Mouse (Mus musculus): Measurements from ENCODE around the gene Grip1. TPM values are rescaled to one million over a fixed set of nuclear protein-coding genes. Genes with fewer than 3 reads are reported as not detected.

Grip1 gene
- polyA plus RNA-seq, 1 experiment from 2014 or later = 4.4 TPM

GRCm38 (mm10) chr10:120044237-120044636 lies 590.6 kb downstream of the Grip1 start:
- no peaks in the 10 kb centered on the region for H3K9me3 ChIP-seq

GRCm38 (mm10) chr10:120044714-120045234 lies 591.1 kb downstream of the Grip1 start:
- peaks cover 8% of the 10 kb centered on the region for H3K36me3 ChIP-seq
- no peak overlapping the region for H3K4me3 ChIP-seq
- no peaks in the 10 kb centered on the region for H3K9me3 ChIP-seq
- no peak for DNase-seq (ENCODE audit: low spot score)
- H3K27ac ChIP-seq = no peak overlapping the region
- 76% methylated on average over 2 of the region's 2 CpGs for WGBS
- H3K4me1 ChIP-seq = 0 out of 2 replicates have a peak, but pooled peaks cover 4% of the 10 kb centered on the region
- H3K27me3 ChIP-seq (ENCODE audit: insufficient read depth, poor library complexity, severe bottlenecking) = no peaks in the 10 kb centered on the region

More at GRCm38 (mm10) chr10:120044237-120044636, 590.6 kb downstream of the Grip1 start:
- Histone ChIP-seq H3K36me3 (peaks cover 5% of the 10 kb centered on the region), H3K27me3 (ENCODE audit: insufficient read depth, poor library complexity, severe bottlenecking) (no peaks in the 10 kb centered on the region), H3K27ac (no peak overlapping the region), H3K4me3 (no peak overlapping the region), H3K4me1 (0 out of 2 replicates have a peak, but pooled peaks cover 4% of the 10 kb centered on the region)
- DNase-seq (ENCODE audit: low spot score) = no peak
- WGBS = 92% methylated on average over 6 of the region's 6 CpGs

- Histone ChIP-seq H3K9me3 (no peaks in the 10 kb centered on the region), H3K27ac (peak overlapping the region; percentile 39; the same call in 1 of the 2 replicates), H3K4me3 (no peak overlapping the region; the same call in 1 of the 2 replicates), H3K27me3 (ENCODE audit: insufficient read depth, poor library complexity, severe bottlenecking) (no peaks in the 10 kb centered on the region), H3K36me3 (peaks cover 14% of the 10 kb centered on the region; the same call in 1 of the 2 replicates), H3K4me1 (peaks cover 25% of the 10 kb centered on the region)
- whole genome bisulfite sequencing = 39% methylated on average over 10 of the region's 10 CpGs
- DNase-seq (ENCODE audit: low spot score) = no peak
These were observed 607.1 kb downstream of the Grip1 start for GRCm38 (mm10) chr10:120060579-120061237.

GRCm38 (mm10) chr10:120061238-120062130 lies 607.9 kb downstream of the Grip1 start:
- Histone ChIP-seq H3K4me3 (0 out of 2 replicates have a peak overlapping the region, but pooled peaks have one; percentile 18), H3K4me1 (peaks cover 25% of the 10 kb centered on the region), H3K27ac (peak overlapping the region; percentile 39; the same call in 1 of the 2 replicates), H3K36me3 (peaks cover 10% of the 10 kb centered on the region; the same call in 1 of the 2 replicates), H3K9me3 (no peaks in the 10 kb centered on the region), H3K27me3 (ENCODE audit: insufficient read depth, poor library complexity, severe bottlenecking) (no peaks in the 10 kb centered on the region)
- 62% methylated on average over 24 of the region's 24 CpGs for WGBS
- DNase-seq (ENCODE audit: low spot score) = no peak

- WGBS = 23% methylated on average over 5 of the region's 5 CpGs
- H3K9me3 ChIP-seq = no peaks in the 10 kb centered on the region
- 0 out of 2 replicates have a peak, but pooled peaks cover 2% of the 10 kb centered on the region for H3K36me3 ChIP-seq
- H3K27me3 ChIP-seq (ENCODE audit: insufficient read depth, poor library complexity, severe bottlenecking) = no peaks in the 10 kb centered on the region
- peaks cover 25% of the 10 kb centered on the region for H3K4me1 ChIP-seq
- DNase-seq (ENCODE audit: low spot score) = no peak
- no peak overlapping the region for H3K27ac ChIP-seq
- no peak overlapping the region for H3K4me3 ChIP-seq
These were observed 610.8 kb downstream of the Grip1 start for GRCm38 (mm10) chr10:120064424-120064823.

- Histone ChIP-seq H3K27me3 (ENCODE audit: insufficient read depth, poor library complexity, severe bottlenecking) (no peaks in the 10 kb centered on the region), H3K4me3 (no peak overlapping the region), H3K27ac (no peak overlapping the region), H3K4me1 (peaks cover 17% of the 10 kb centered on the region), H3K36me3 (0 out of 2 replicates have a peak, but pooled peaks cover 2% of the 10 kb centered on the region), H3K9me3 (no peaks in the 10 kb centered on the region)
- WGBS = 91% methylated on average over 10 of the region's 10 CpGs
- DNase-seq (ENCODE audit: low spot score) = no peak
These were observed 612.7 kb downstream of the Grip1 start for GRCm38 (mm10) chr10:120066319-120066718.

- Histone ChIP-seq H3K9me3 (no peaks in the 10 kb centered on the region), H3K27ac (no peak overlapping the region), H3K27me3 (ENCODE audit: insufficient read depth, poor library complexity, severe bottlenecking) (no peaks in the 10 kb centered on the region), H3K4me1 (no peaks in the 10 kb centered on the region), H3K4me3 (no peak overlapping the region), H3K36me3 (0 out of 2 replicates have a peak, but pooled peaks cover 3% of the 10 kb centered on the region)
- 73% methylated on average over 3 of the region's 3 CpGs for WGBS
- no peak for DNase-seq (ENCODE audit: low spot score)
These were observed 624.2 kb downstream of the Grip1 start for GRCm38 (mm10) chr10:120077850-120078249.

GRCm38 (mm10) chr10:120092548-120092947 lies 638.9 kb downstream of the Grip1 start:
- Histone ChIP-seq H3K9me3 (no peaks in the 10 kb centered on the region), H3K4me1 (no peaks in the 10 kb centered on the region), H3K36me3 (peaks cover 77% of the 10 kb centered on the region), H3K27ac (no peak overlapping the region), H3K27me3 (ENCODE audit: insufficient read depth, poor library complexity, severe bottlenecking) (no peaks in the 10 kb centered on the region), H3K4me3 (no peak overlapping the region)
- WGBS = 89% methylated on average over 12 of the region's 12 CpGs
- DNase-seq (ENCODE audit: low spot score) = no peak

- Histone ChIP-seq H3K4me3 (no peak overlapping the region), H3K9me3 (no peaks in the 10 kb centered on the region), H3K27ac (no peak overlapping the region), H3K27me3 (ENCODE audit: insufficient read depth, poor library complexity, severe bottlenecking) (no peaks in the 10 kb centered on the region), H3K4me1 (no peaks in the 10 kb centered on the region; the same call in 1 of the 2 replicates), H3K36me3 (peaks cover 67% of the 10 kb centered on the region)
- DNase-seq (ENCODE audit: low spot score) = no peak
- WGBS = 89% methylated on average over 9 of the region's 9 CpGs
These were observed 641.5 kb downstream of the Grip1 start for GRCm38 (mm10) chr10:120095136-120095535.

GRCm38 (mm10) chr10:120095716-120096115 lies 642.1 kb downstream of the Grip1 start:
- H3K4me3 ChIP-seq = no peak overlapping the region
- no peaks in the 10 kb centered on the region for H3K9me3 ChIP-seq
- no peaks in the 10 kb centered on the region for H3K27me3 ChIP-seq (ENCODE audit: insufficient read depth, poor library complexity, severe bottlenecking)
- WGBS = 87% methylated on average over 5 of the region's 5 CpGs
- H3K36me3 ChIP-seq = peaks cover 73% of the 10 kb centered on the region
- DNase-seq (ENCODE audit: low spot score) = no peak
- H3K4me1 ChIP-seq = no peaks in the 10 kb centered on the region; the same call in 1 of the 2 replicates
- no peak overlapping the region for H3K27ac ChIP-seq

- H3K4me3 ChIP-seq = no peak overlapping the region
- no peaks in the 10 kb centered on the region for H3K9me3 ChIP-seq
- H3K4me1 ChIP-seq = no peaks in the 10 kb centered on the region; the same call in 1 of the 2 replicates
- no peaks in the 10 kb centered on the region for H3K27me3 ChIP-seq (ENCODE audit: insufficient read depth, poor library complexity, severe bottlenecking)
- WGBS = 88% methylated on average over 5 of the region's 5 CpGs
- peaks cover 61% of the 10 kb centered on the region for H3K36me3 ChIP-seq
- DNase-seq (ENCODE audit: low spot score) = no peak
- no peak overlapping the region for H3K27ac ChIP-seq
These were observed 643.9 kb downstream of the Grip1 start for GRCm38 (mm10) chr10:120097564-120097963.

GRCm38 (mm10) chr10:120100806-120101205 lies 647.2 kb downstream of the Grip1 start:
- H3K4me1 ChIP-seq = no peaks in the 10 kb centered on the region; the same call in 1 of the 2 replicates
- H3K27me3 ChIP-seq (ENCODE audit: insufficient read depth, poor library complexity, severe bottlenecking) = no peaks in the 10 kb centered on the region
- H3K9me3 ChIP-seq = no peaks in the 10 kb centered on the region
- DNase-seq (ENCODE audit: low spot score) = no peak
- WGBS = 94% methylated on average over 1 of the region's 1 CpGs
- no peak overlapping the region for H3K27ac ChIP-seq
- H3K4me3 ChIP-seq = no peak overlapping the region
- peaks cover 59% of the 10 kb centered on the region for H3K36me3 ChIP-seq
